Mouse (Mus musculus): ENCODE data around the gene Olfr104-ps. TPM values are rescaled to one million over a fixed set of nuclear protein-coding genes. Genes with fewer than 3 reads are reported as not detected.

The Olfr104-ps gene
- polyA plus RNA-seq (2015; fragmentation: Illumina TruSeq; extraction: RNeasy Lipid Tissue Mini Kit (QIAGEN cat#74804); ENCODE audit: low read depth, low replicate concordance): not detected

DNA sequence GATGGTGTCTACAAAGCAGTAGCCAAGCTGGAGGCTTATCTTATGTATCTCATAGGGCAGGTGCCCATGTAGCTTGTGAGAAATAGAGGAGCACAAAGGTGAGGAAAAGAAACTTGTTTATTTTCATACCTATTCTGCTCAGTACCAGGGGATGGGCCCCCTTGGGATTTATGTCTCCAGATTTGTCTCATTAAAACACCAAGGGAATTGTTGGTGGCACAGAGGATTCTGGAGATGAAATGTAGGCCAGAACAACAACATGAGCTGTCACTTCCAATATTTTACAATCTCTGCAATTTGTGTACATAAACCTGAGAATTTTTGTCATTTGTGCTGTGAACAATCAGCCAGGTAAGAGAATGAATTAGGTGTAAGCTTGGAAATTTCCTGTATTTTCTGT is at the start of gene Olfr104-ps:
Gene Olfr104-ps, plus strand, starts transcription at position 301 of the 400 bp plus-strand sequence.

DNA sequence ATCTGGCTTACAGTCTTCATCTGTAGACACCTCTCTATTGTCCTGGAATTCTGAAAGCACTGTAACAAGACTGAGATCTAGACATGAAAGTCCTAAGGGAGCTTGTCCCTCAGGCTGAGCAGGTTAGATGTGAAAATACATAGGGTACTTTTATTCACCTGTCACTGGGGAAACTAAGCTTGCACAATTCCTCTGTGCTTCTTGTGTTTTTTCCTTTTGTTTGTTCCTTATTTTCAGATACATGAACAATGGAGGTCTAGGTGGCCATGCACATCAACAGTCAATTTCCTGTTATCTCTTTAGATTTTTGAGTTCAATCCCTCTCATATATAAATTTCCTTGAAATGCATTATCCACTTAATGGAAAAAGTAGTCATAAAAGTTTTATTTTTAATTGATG is 42.4 kb upstream of the Olfr104-ps start, which contains the start of gene Olfr102:
Gene Olfr102, minus strand, starts transcription at position 101 of the 400 bp plus-strand sequence.

DNA sequence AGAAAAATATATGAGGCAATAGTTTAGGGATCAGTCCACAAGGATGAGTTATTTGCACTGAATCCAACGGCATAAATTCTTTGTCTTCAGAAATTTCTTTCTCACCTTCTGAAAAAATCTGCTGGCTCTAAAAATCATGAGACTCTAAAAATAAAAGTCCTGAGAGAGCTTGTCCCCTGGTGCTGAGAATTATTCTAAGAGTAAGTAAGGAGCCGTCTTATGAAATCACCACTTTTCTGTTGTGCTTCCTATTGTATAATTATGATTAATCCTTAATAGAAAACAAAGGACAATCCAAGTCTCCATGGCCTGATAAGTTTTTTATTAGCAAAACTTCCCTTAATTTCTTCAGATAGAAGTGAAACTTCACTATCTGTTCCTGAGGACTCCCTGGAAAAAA is 19.8 kb upstream of the Olfr104-ps start, which contains the start of gene Olfr103:
Gene Olfr103, minus strand, starts transcription at position 101 of the 400 bp plus-strand sequence.

DNA sequence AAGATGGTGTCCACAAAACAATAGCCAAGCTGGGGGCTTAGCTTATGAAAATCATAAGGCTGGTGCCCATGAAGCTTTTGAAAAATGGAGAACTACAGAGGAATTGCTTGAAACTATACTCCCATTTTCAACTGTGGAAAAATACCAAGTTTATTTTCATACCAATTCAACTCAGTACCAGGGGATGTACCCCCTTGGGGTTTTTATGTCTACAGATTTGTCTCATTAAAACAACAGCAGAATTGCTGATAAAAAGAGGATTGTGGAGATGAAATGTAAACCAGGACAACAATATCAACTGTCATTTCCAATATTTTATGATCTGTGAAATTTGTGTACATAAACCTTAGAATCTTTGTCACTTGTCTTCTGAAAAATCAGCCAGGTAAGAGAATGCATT is 19.4 kb downstream of the Olfr104-ps start, which contains the start of gene Olfr105-ps:
Gene Olfr105-ps, plus strand, starts transcription at position 301 of the 400 bp plus-strand sequence.

DNA sequence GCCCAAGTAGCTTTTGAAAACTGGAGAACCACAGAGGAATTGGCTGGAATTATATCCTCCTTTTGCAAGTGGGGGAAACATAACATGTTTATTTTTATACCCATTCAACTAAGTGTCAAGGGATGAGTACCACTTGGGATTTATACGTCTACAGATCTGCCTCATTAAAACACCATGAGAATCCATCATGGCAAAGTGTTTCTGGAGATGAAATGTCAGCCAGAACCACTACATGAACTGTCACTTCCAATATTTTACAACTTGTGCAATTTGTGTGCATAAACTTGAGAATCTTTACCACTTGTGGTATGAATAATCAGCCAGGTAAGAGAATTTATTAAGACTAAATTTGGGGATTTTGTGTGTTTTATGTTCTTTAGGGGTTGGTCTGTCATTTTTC is 30.7 kb downstream of the Olfr104-ps start, which contains the start of gene Olfr106-ps:
Gene Olfr106-ps, plus strand, starts transcription at position 301 of the 400 bp plus-strand sequence.

DNA sequence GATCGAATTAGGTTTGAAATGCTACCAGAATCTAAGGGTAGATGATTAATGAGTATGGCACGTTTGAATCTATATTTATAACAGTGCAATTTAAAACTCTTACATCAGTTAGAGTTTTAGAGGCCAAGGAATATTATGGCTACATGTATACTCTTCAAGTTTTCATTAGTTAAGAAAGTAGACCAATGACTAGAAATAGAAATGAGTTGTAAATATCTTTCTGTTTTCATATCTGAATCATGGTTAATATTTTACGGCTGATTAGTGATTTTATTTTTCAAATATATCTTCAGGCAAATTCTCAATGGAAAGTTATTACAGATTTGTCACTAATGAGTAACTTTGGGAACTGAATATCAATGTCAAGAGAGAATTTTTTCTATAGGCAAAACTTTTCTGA is 39.5 kb downstream of the Olfr104-ps start, which contains the start of gene Olfr107:
Gene Olfr107, plus strand, starts transcription at position 301 of the 400 bp plus-strand sequence.

Other genes with a start within 250 kb of the Olfr104-ps start
- gene Olfr92, start 239.5 kb upstream of the Olfr104-ps start, polyA plus RNA-seq (2015; fragmentation: Illumina TruSeq; extraction: RNeasy Lipid Tissue Mini Kit (QIAGEN cat#74804); ENCODE audit: low read depth, low replicate concordance): not detected
- not detected for gene Olfr93, start 198.1 kb upstream of the Olfr104-ps start, polyA plus RNA-seq (2015; fragmentation: Illumina TruSeq; extraction: RNeasy Lipid Tissue Mini Kit (QIAGEN cat#74804); ENCODE audit: low read depth, low replicate concordance)
- gene Ubd, start 165.7 kb upstream of the Olfr104-ps start, polyA plus RNA-seq (2015; fragmentation: Illumina TruSeq; extraction: RNeasy Lipid Tissue Mini Kit (QIAGEN cat#74804); ENCODE audit: low read depth, low replicate concordance): not detected
- gene Olfr94, start 158.6 kb upstream of the Olfr104-ps start, polyA plus RNA-seq (2015; fragmentation: Illumina TruSeq; extraction: RNeasy Lipid Tissue Mini Kit (QIAGEN cat#74804); ENCODE audit: low read depth, low replicate concordance): not detected
- gene Olfr95, start 146.5 kb upstream of the Olfr104-ps start, polyA plus RNA-seq (2015; fragmentation: Illumina TruSeq; extraction: RNeasy Lipid Tissue Mini Kit (QIAGEN cat#74804); ENCODE audit: low read depth, low replicate concordance): not detected
- not detected for gene Olfr96, start 139.4 kb upstream of the Olfr104-ps start, polyA plus RNA-seq (2015; fragmentation: Illumina TruSeq; extraction: RNeasy Lipid Tissue Mini Kit (QIAGEN cat#74804); ENCODE audit: low read depth, low replicate concordance)
- gene Olfr97, start 122.3 kb upstream of the Olfr104-ps start, polyA plus RNA-seq (2015; fragmentation: Illumina TruSeq; extraction: RNeasy Lipid Tissue Mini Kit (QIAGEN cat#74804); ENCODE audit: low read depth, low replicate concordance): not detected
- gene Olfr98, start 95.8 kb upstream of the Olfr104-ps start, polyA plus RNA-seq (2015; fragmentation: Illumina TruSeq; extraction: RNeasy Lipid Tissue Mini Kit (QIAGEN cat#74804); ENCODE audit: low read depth, low replicate concordance): not detected
- 5.0 TPM for gene H2-M3, start 89.4 kb upstream of the Olfr104-ps start, polyA plus RNA-seq (2015; fragmentation: Illumina TruSeq; extraction: RNeasy Lipid Tissue Mini Kit (QIAGEN cat#74804); ENCODE audit: low read depth, low replicate concordance)
- not detected for gene Olfr99, start 76.1 kb upstream of the Olfr104-ps start, polyA plus RNA-seq (2015; fragmentation: Illumina TruSeq; extraction: RNeasy Lipid Tissue Mini Kit (QIAGEN cat#74804); ENCODE audit: low read depth, low replicate concordance)
- not detected for gene Olfr101, start 55.3 kb upstream of the Olfr104-ps start, polyA plus RNA-seq (2015; fragmentation: Illumina TruSeq; extraction: RNeasy Lipid Tissue Mini Kit (QIAGEN cat#74804); ENCODE audit: low read depth, low replicate concordance)
- gene Olfr102, start 42.5 kb upstream of the Olfr104-ps start, polyA plus RNA-seq (2015; fragmentation: Illumina TruSeq; extraction: RNeasy Lipid Tissue Mini Kit (QIAGEN cat#74804); ENCODE audit: low read depth, low replicate concordance): not detected
- not detected for gene Olfr103, start 19.9 kb upstream of the Olfr104-ps start, polyA plus RNA-seq (2015; fragmentation: Illumina TruSeq; extraction: RNeasy Lipid Tissue Mini Kit (QIAGEN cat#74804); ENCODE audit: low read depth, low replicate concordance)
- gene Olfr105-ps, start 19.5 kb downstream of the Olfr104-ps start, polyA plus RNA-seq (2015; fragmentation: Illumina TruSeq; extraction: RNeasy Lipid Tissue Mini Kit (QIAGEN cat#74804); ENCODE audit: low read depth, low replicate concordance): not detected
- gene Olfr106-ps, start 30.8 kb downstream of the Olfr104-ps start, polyA plus RNA-seq (2015; fragmentation: Illumina TruSeq; extraction: RNeasy Lipid Tissue Mini Kit (QIAGEN cat#74804); ENCODE audit: low read depth, low replicate concordance): not detected
- gene Olfr107, start 39.6 kb downstream of the Olfr104-ps start, polyA plus RNA-seq (2015; fragmentation: Illumina TruSeq; extraction: RNeasy Lipid Tissue Mini Kit (QIAGEN cat#74804); ENCODE audit: low read depth, low replicate concordance): not detected
- not detected for gene Olfr108, start 85.9 kb downstream of the Olfr104-ps start, polyA plus RNA-seq (2015; fragmentation: Illumina TruSeq; extraction: RNeasy Lipid Tissue Mini Kit (QIAGEN cat#74804); ENCODE audit: low read depth, low replicate concordance)
- gene Olfr109, start 99.3 kb downstream of the Olfr104-ps start, polyA plus RNA-seq (2015; fragmentation: Illumina TruSeq; extraction: RNeasy Lipid Tissue Mini Kit (QIAGEN cat#74804); ENCODE audit: low read depth, low replicate concordance): not detected
- gene H2-M2, start 124.0 kb downstream of the Olfr104-ps start, polyA plus RNA-seq (2015; fragmentation: Illumina TruSeq; extraction: RNeasy Lipid Tissue Mini Kit (QIAGEN cat#74804); ENCODE audit: low read depth, low replicate concordance): not detected
- gene Olfr110, start 132.9 kb downstream of the Olfr104-ps start, polyA plus RNA-seq (2015; fragmentation: Illumina TruSeq; extraction: RNeasy Lipid Tissue Mini Kit (QIAGEN cat#74804); ENCODE audit: low read depth, low replicate concordance): not detected
- gene Olfr111, start 148.4 kb downstream of the Olfr104-ps start, polyA plus RNA-seq (2015; fragmentation: Illumina TruSeq; extraction: RNeasy Lipid Tissue Mini Kit (QIAGEN cat#74804); ENCODE audit: low read depth, low replicate concordance): not detected
- not detected for gene Olfr112, start 209.9 kb downstream of the Olfr104-ps start, polyA plus RNA-seq (2015; fragmentation: Illumina TruSeq; extraction: RNeasy Lipid Tissue Mini Kit (QIAGEN cat#74804); ENCODE audit: low read depth, low replicate concordance)
- not detected for gene Olfr113, start 218.1 kb downstream of the Olfr104-ps start, polyA plus RNA-seq (2015; fragmentation: Illumina TruSeq; extraction: RNeasy Lipid Tissue Mini Kit (QIAGEN cat#74804); ENCODE audit: low read depth, low replicate concordance)
- gene Olfr114, start 233.2 kb downstream of the Olfr104-ps start, polyA plus RNA-seq (2015; fragmentation: Illumina TruSeq; extraction: RNeasy Lipid Tissue Mini Kit (QIAGEN cat#74804); ENCODE audit: low read depth, low replicate concordance): not detected